Mouse (Mus musculus) midbrain, postnatal 0 days (tissue): ENCODE data around the gene Trmt1. TPM values are rescaled to one million over a fixed set of nuclear protein-coding genes. Genes with fewer than 3 reads are reported as not detected.

Experiments used
- ATAC-seq: fragments of 200-750 bp; cut with Nextera tagmentation; 2 replicates; pipeline ENCODE4 v1.8.0; 2017; ENCODE audit warnings: moderate number of reproducible peaks, mild to moderate bottlenecking, moderate TSS enrichment, moderate library complexity; ENCODE audit not compliant: low FRiP score
- DNase-seq: peaks from one replicate; pipeline ENCODE4 v3.0.0-alpha.2; 2015; ENCODE audit warnings: low spot score
- H3K27ac ChIP-seq: fragments of 300-500 bp; sonication (generic); 2 replicates; pipeline ENCODE4 v1.5.1; 2014; ENCODE audit warnings: low read depth, mild to moderate bottlenecking, low read length, mixed read lengths
- H3K27me3 ChIP-seq: fragments of 300-500 bp; sonication (generic); 2 replicates; pipeline ENCODE4 v1.6.1; 2014; ENCODE audit warnings: low read length, control low read depth, mixed read lengths; ENCODE audit not compliant: insufficient read depth
- H3K36me3 ChIP-seq: fragments of 300-500 bp; sonication (generic); 2 replicates; pipeline ENCODE4 v1.6.1; 2014; ENCODE audit warnings: low read length, control low read depth, mixed read lengths; ENCODE audit not compliant: insufficient read depth
- H3K4me1 ChIP-seq: fragments of 300-500 bp; sonication (generic); 2 replicates; pipeline ENCODE4 v1.6.1; 2014; ENCODE audit warnings: mild to moderate bottlenecking, control low read depth, antibody characterized with exemption, low read length, mixed read lengths; ENCODE audit not compliant: insufficient read depth
- H3K4me2 ChIP-seq: fragments of 300-500 bp; sonication (generic); 2 replicates; pipeline ENCODE4 v1.6.1; 2014; ENCODE audit warnings: low read depth, mild to moderate bottlenecking, low read length, mixed read lengths; ENCODE audit not compliant: poor library complexity, severe bottlenecking
- H3K4me3 ChIP-seq: fragments of 300-500 bp; sonication (generic); 2 replicates; pipeline ENCODE4 v1.5.1; 2014; ENCODE audit warnings: low read depth, mild to moderate bottlenecking, low read length, moderate library complexity
- H3K9ac ChIP-seq: fragments of 300-500 bp; sonication (generic); replicated peaks from 2 replicates; pipeline ENCODE4 v1.6.1; 2014; ENCODE audit warnings: mild to moderate bottlenecking, low read length, moderate library complexity, mixed read lengths; ENCODE audit not compliant: poor library complexity, severe bottlenecking
- H3K9me3 ChIP-seq: fragments of 300-500 bp; sonication (generic); 2 replicates; pipeline ENCODE4 v1.6.1; 2016; ENCODE audit warnings: low read length, control low read depth
- CTCF ChIP-seq: IDR thresholded peaks from 2 replicates; pipeline ENCODE4 v1.5.1; 2016; ENCODE audit warnings: antibody characterized with exemption, mild to moderate bottlenecking
- WGBS: fragments of 180-500 bp; shearing (Covaris S2); extraction: QIAGEN DNeasy Blood & Tissue Kit; methylation state at CpG from one replicate; pipeline ENCODE4 v1.1.7; 2014; 5-methylcytosine and 5-hydroxymethylcytosine counted together
- polyA plus RNA-seq: library from polyadenylated mRNA; unstranded; fragments of >200 nt; fragmentation: Nextera tagmentation; extraction: Ambion mirVana; gene quantifications from 2 replicates; pipeline ENCODE4 v1.2.1, GENCODE M21; 2015
- total RNA-seq: library from RNA; depleted of rRNA; stranded (reverse); fragments of >200 nt; gene quantifications from 2 replicates; pipeline ENCODE4 v1.2.3, GENCODE M21; 2014

Trmt1 gene
- total and polyA plus RNA-seq, 2 experiments from 2014 or later, result 74.2 to 99.5 TPM

GRCm38 (mm10) chr8:84732996-84733395 is 46.9 kb downstream of the Trmt1 start:
- ATAC-seq (no peak), DNase-seq (no peak)
- H3K4me2 ChIP-seq, result no peak overlapping the region
- no peak for TF ChIP-seq CTCF
- H3K36me3 ChIP-seq, result no peaks in the 10 kb centered on the region
- WGBS, result 48% methylated on average over 6 of the region's 6 CpGs
- peaks cover 5% of the 10 kb centered on the region; the same call in 1 of the 2 replicates for H3K27me3 ChIP-seq
- peaks cover 11% of the 10 kb centered on the region for H3K4me1 ChIP-seq
- H3K9me3 ChIP-seq, result no peaks in the 10 kb centered on the region
- no peak overlapping the region for H3K27ac ChIP-seq
- no peak overlapping the region for H3K4me3 ChIP-seq
- H3K9ac ChIP-seq, result no peak overlapping the region

- H3K36me3 ChIP-seq, result no peaks in the 10 kb centered on the region
- 77% methylated on average over 6 of the region's 6 CpGs for WGBS
- H3K9me3 ChIP-seq, result no peaks in the 10 kb centered on the region
- no peak overlapping the region for H3K9ac ChIP-seq
- H3K27ac ChIP-seq, result no peak overlapping the region
- no peak for ATAC-seq
- no peak overlapping the region for H3K4me2 ChIP-seq
- no peak for TF ChIP-seq CTCF
- H3K27me3 ChIP-seq, result peaks cover 12% of the 10 kb centered on the region
- H3K4me3 ChIP-seq, result no peak overlapping the region
- peaks cover 11% of the 10 kb centered on the region for H3K4me1 ChIP-seq
- no peak for DNase-seq
Observed at GRCm38 (mm10) chr8:84733959-84734358, 47.9 kb downstream of the Trmt1 start.

GRCm38 (mm10) chr8:84734680-84735079 is 48.6 kb downstream of the Trmt1 start:
- H3K4me1 ChIP-seq, result peaks cover 11% of the 10 kb centered on the region
- no peak overlapping the region for H3K4me2 ChIP-seq
- no peak overlapping the region for H3K4me3 ChIP-seq
- no peak for TF ChIP-seq CTCF
- peaks cover 16% of the 10 kb centered on the region for H3K27me3 ChIP-seq
- 76% methylated on average over 2 of the region's 2 CpGs for WGBS
- ATAC-seq (no peak), DNase-seq (no peak)
- H3K27ac ChIP-seq, result no peak overlapping the region
- no peaks in the 10 kb centered on the region for H3K9me3 ChIP-seq
- no peak overlapping the region for H3K9ac ChIP-seq
- no peaks in the 10 kb centered on the region for H3K36me3 ChIP-seq

- Histone ChIP-seq H3K36me3 (no peaks in the 10 kb centered on the region), H3K9me3 (no peaks in the 10 kb centered on the region), H3K27ac (no peak overlapping the region), H3K9ac (no peak overlapping the region), H3K4me1 (peaks cover 8% of the 10 kb centered on the region), H3K4me2 (no peak overlapping the region), H3K4me3 (no peak overlapping the region), H3K27me3 (peaks cover 16% of the 10 kb centered on the region)
- 51% methylated on average over 2 of the region's 2 CpGs for WGBS
- ATAC-seq, result no peak
- DNase-seq, result no peak
- no peak for TF ChIP-seq CTCF
Observed at GRCm38 (mm10) chr8:84735597-84735996, 49.5 kb downstream of the Trmt1 start.

DNA sequence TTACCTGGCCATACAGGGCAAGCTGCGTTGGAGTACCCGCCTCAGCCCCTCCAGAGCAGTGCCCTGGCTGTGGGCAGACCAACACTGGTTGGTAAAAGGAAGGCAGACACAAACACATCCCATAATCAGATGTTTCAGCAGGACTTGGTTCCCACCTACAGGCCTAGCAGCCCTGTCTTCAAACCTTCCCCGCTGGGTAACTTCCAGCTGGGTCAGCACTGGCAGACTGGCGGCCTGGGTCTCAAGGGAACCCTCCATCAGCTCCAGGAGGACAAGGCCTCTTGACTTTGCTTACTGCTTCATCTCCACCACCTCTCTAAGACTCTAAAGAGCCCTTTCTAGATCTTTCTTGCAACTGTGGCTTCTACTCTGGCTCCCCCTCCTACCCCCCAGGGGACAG is 50.4 kb downstream of the Trmt1 start:
- no peak overlapping the region for H3K4me3 ChIP-seq
- WGBS, result 82% methylated on average over 4 of the region's 4 CpGs
- H3K4me1 ChIP-seq, result peaks cover 5% of the 10 kb centered on the region; the same call in 1 of the 2 replicates
- no peak for TF ChIP-seq CTCF
- no peaks in the 10 kb centered on the region for H3K36me3 ChIP-seq
- H3K9me3 ChIP-seq, result no peaks in the 10 kb centered on the region
- peaks cover 16% of the 10 kb centered on the region for H3K27me3 ChIP-seq
- DNase-seq (no peak), ATAC-seq (no peak)
- no peak overlapping the region for H3K27ac ChIP-seq
- H3K9ac ChIP-seq, result no peak overlapping the region
- H3K4me2 ChIP-seq, result no peak overlapping the region

DNA sequence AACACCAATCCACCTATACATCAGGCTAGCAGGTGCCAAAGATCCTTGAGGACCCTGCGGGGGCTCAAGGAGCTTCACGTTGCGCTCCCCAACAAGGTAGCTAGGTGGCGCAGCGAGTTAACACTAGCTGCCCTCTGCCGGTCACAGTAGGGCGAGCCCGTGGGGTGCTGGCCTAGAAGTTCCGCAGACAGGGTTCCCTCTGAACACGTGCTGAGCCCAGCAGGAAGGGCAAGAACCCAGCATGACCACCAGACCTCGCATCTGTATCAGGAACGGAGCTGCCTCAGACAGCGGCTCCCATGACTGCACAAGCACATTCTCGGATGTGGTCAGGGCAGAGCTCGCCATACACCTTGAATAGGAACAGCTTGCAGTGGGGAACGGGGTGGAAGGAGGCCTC is 51.5 kb downstream of the Trmt1 start:
- WGBS, result 1% methylated on average over 16 of the region's 16 CpGs
- Histone ChIP-seq H3K27ac (no peak overlapping the region), H3K36me3 (no peaks in the 10 kb centered on the region), H3K4me1 (peaks cover 5% of the 10 kb centered on the region; the same call in 1 of the 2 replicates), H3K4me2 (peak overlapping the region; percentile 40), H3K9ac (no peak overlapping the region), H3K27me3 (peaks cover 25% of the 10 kb centered on the region), H3K4me3 (no peak overlapping the region), H3K9me3 (no peaks in the 10 kb centered on the region)
- ATAC-seq (peak; percentile 51; the same call in 1 of the 2 replicates), DNase-seq (peak; percentile 86)
- peak; percentile 99 for TF ChIP-seq CTCF
